Mouse (Mus musculus) inflammation-experienced regulatory T-cells, adult 16 weeks (primary cell): ENCODE results near the gene Olfr1330. TPM values are rescaled to one million over a fixed set of nuclear protein-coding genes. Genes with fewer than 3 reads are reported as not detected.

Source experiments
- polyA plus RNA-seq: library from polyadenylated mRNA; unstranded; fragments of 100-300 nt; shearing (Covaris generic); gene quantifications from one replicate; pipeline ENCODE4 v1.2.1, GENCODE M21; 2017

Olfr1330 gene
- polyA plus RNA-seq = 0.06 TPM

GRCm38 (mm10) chr4:118888297-118888696 is at the start of gene Olfr1330:
Gene Olfr1330, plus strand, starts transcription at chr4:118888597.

DNA sequence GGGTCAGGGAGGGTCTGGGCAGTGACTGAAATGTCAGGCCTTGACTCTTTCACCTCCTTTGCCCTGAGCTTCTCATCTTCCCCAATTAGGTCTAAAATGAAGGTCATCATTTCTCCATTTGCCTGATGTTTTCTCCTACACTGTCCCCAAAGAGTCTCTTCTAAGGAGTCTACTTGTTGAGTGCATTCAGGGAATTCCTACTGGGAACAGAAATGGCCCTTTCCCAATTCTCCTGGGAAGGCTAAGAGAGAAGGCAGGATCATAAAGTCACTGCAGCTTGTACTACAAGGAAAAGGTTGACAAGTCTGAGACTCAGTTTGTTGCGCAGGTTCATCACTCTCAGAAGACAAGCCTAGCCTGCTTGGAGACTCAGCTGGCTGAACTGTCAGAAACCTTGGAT is 24.0 kb upstream of the Olfr1330 start, which contains the start of gene Olfr1331:
TSS of gene Olfr1331 (plus strand) at position 301 of the 400 bp plus-strand sequence.

DNA sequence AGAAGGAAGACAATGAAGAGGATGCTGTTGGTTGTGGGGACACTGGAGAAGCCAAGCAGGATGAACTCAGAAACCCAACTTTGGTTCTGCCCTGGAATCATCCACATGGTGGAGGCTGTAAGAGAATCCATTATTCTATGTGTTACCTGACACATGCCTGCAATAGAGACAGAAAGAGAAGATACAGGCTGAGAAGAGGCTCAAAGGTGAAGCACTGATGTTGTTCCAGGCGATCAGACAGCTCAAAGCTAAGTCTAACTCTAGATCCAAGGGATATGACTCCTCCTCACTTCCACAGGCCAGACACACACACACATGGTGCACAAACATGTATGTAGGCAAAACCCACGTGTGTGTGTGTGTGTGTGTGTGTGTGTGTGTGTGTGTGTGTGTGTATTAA is 29.0 kb downstream of the Olfr1330 start, which contains the start of gene Olfr1329:
TSS of gene Olfr1329 (minus strand) at position 101 of the 400 bp plus-strand sequence.

GRCm38 (mm10) chr4:118938512-118938911 is 50.1 kb downstream of the Olfr1330 start, which contains the start of gene Olfr1328:
Gene Olfr1328, minus strand, starts transcription at chr4:118938612.

Other genes with a start within 250 kb of the Olfr1330 start
- gene Olfr62, start 229.6 kb upstream of the Olfr1330 start, polyA plus RNA-seq = not detected
- gene Olfr1342, start 195.8 kb upstream of the Olfr1330 start, polyA plus RNA-seq = not detected
- gene Olfr1341, start 185.1 kb upstream of the Olfr1330 start, polyA plus RNA-seq = not detected
- gene Olfr1340, start 168.5 kb upstream of the Olfr1330 start, polyA plus RNA-seq = not detected
- not detected for gene Olfr1339, start 156.4 kb upstream of the Olfr1330 start, polyA plus RNA-seq
- not detected for gene Olfr1338, start 129.9 kb upstream of the Olfr1330 start, polyA plus RNA-seq
- gene Olfr1337, start 106.0 kb upstream of the Olfr1330 start, polyA plus RNA-seq = not detected
- gene Olfr1335, start 78.7 kb upstream of the Olfr1330 start, polyA plus RNA-seq = not detected
- not detected for gene Olfr1333, start 52.3 kb upstream of the Olfr1330 start, polyA plus RNA-seq
- gene Olfr1331, start 23.9 kb upstream of the Olfr1330 start, polyA plus RNA-seq = not detected
- not detected for gene Olfr1329, start 28.9 kb downstream of the Olfr1330 start, polyA plus RNA-seq
- not detected for gene Olfr1328, start 50.0 kb downstream of the Olfr1330 start, polyA plus RNA-seq
- gene Lao1, start 73.0 kb downstream of the Olfr1330 start, polyA plus RNA-seq = not detected
- 69.7 TPM for gene Slc2a1, start 220.1 kb downstream of the Olfr1330 start, polyA plus RNA-seq